Mouse (Mus musculus) embryonic facial prominence, embryonic 15.5 days (tissue): Measurements from ENCODE around the gene Atp6v1a. TPM values are rescaled to one million over a fixed set of nuclear protein-coding genes. Genes with fewer than 3 reads are reported as not detected.

Source experiments
- ATAC-seq: fragments of 200-750 bp; cut with Nextera tagmentation; 2 replicates; pipeline ENCODE4 v1.8.0; 2017; ENCODE audit warnings: low read depth, moderate TSS enrichment; ENCODE audit not compliant: insufficient number of reproducible peaks, low FRiP score, low TSS enrichment
- H3K27ac ChIP-seq: fragments of 300-500 bp; sonication (generic); replicated peaks from 2 replicates; pipeline ENCODE4 v1.5.1; 2015; ENCODE audit warnings: mild to moderate bottlenecking, inconsistent platforms
- H3K27me3 ChIP-seq: fragments of 300-500 bp; sonication (generic); 2 replicates; pipeline ENCODE4 v1.6.1; 2015; ENCODE audit warnings: inconsistent platforms
- H3K36me3 ChIP-seq: fragments of 300-500 bp; sonication (generic); 2 replicates; pipeline ENCODE4 v1.6.1; 2015; ENCODE audit warnings: mild to moderate bottlenecking, inconsistent platforms
- H3K4me1 ChIP-seq: fragments of 300-500 bp; sonication (generic); 2 replicates; pipeline ENCODE4 v1.6.1; 2015; ENCODE audit warnings: inconsistent platforms
- H3K4me2 ChIP-seq: fragments of 300-500 bp; sonication (generic); replicated peaks from 2 replicates; pipeline ENCODE4 v1.6.1; 2015; ENCODE audit warnings: mild to moderate bottlenecking, inconsistent platforms
- H3K4me3 ChIP-seq: fragments of 300-500 bp; sonication (generic); replicated peaks from 2 replicates; pipeline ENCODE4 v1.5.1; 2015; ENCODE audit warnings: mild to moderate bottlenecking, inconsistent platforms
- H3K9ac ChIP-seq: fragments of 300-500 bp; sonication (generic); 2 replicates; pipeline ENCODE4 v1.6.1; 2015; ENCODE audit warnings: inconsistent platforms
- H3K9me3 ChIP-seq: fragments of 300-500 bp; sonication (generic); replicated peaks from 2 replicates; pipeline ENCODE4 v1.6.1; 2016; ENCODE audit warnings: inconsistent platforms
- WGBS: fragments of 180-500 bp; shearing (Covaris S2); methylation state at CpG from one replicate; pipeline ENCODE4 v1.1.7; 2015; 5-methylcytosine and 5-hydroxymethylcytosine counted together
- polyA plus RNA-seq: library from polyadenylated mRNA; unstranded; fragments of >200 nt; fragmentation: Nextera tagmentation; extraction: Ambion mirVana; gene quantifications from 2 replicates; pipeline ENCODE4 v1.2.1, GENCODE M21; 2015

The Atp6v1a gene
- polyA plus RNA-seq, 1 experiment from 2014 or later, result 58.1 TPM

- Histone ChIP-seq H3K4me1 (0 out of 2 replicates have a peak, but pooled peaks cover 4% of the 10 kb centered on the region), H3K4me3 (no peak overlapping the region), H3K9ac (no peak overlapping the region), H3K27me3 (no peaks in the 10 kb centered on the region), H3K36me3 (no peaks in the 10 kb centered on the region), H3K9me3 (no peaks in the 10 kb centered on the region), H3K27ac (no peak overlapping the region), H3K4me2 (no peak overlapping the region)
- no peak for ATAC-seq
- WGBS, result 93% methylated on average over 18 of the region's 18 CpGs
Measured at GRCm38 (mm10) chr16:44060604-44061286, 78.8 kb downstream of the Atp6v1a start.

GRCm38 (mm10) chr16:44058745-44059144 is 80.8 kb downstream of the Atp6v1a start:
- no peak overlapping the region for H3K27ac ChIP-seq
- no peak overlapping the region for H3K4me3 ChIP-seq
- WGBS, result 15% methylated on average over 10 of the region's 10 CpGs
- no peaks in the 10 kb centered on the region for H3K36me3 ChIP-seq
- no peak overlapping the region for H3K4me2 ChIP-seq
- no peak overlapping the region for H3K9ac ChIP-seq
- no peak for ATAC-seq
- H3K9me3 ChIP-seq, result no peaks in the 10 kb centered on the region
- H3K4me1 ChIP-seq, result 0 out of 2 replicates have a peak, but pooled peaks cover 4% of the 10 kb centered on the region
- no peaks in the 10 kb centered on the region for H3K27me3 ChIP-seq

GRCm38 (mm10) chr16:44055766-44056165 is 83.7 kb downstream of the Atp6v1a start:
- Histone ChIP-seq H3K4me2 (no peak overlapping the region), H3K4me1 (no peaks in the 10 kb centered on the region), H3K27me3 (no peaks in the 10 kb centered on the region), H3K9ac (no peak overlapping the region), H3K4me3 (no peak overlapping the region), H3K9me3 (no peaks in the 10 kb centered on the region), H3K36me3 (no peaks in the 10 kb centered on the region), H3K27ac (no peak overlapping the region)
- WGBS, result 60% methylated on average over 8 of the region's 8 CpGs
- ATAC-seq, result no peak

GRCm38 (mm10) chr16:44053265-44053664 is 86.2 kb downstream of the Atp6v1a start:
- H3K4me2 ChIP-seq, result no peak overlapping the region
- no peaks in the 10 kb centered on the region for H3K27me3 ChIP-seq
- no peaks in the 10 kb centered on the region for H3K9me3 ChIP-seq
- H3K4me1 ChIP-seq, result no peaks in the 10 kb centered on the region
- 27% methylated on average over 6 of the region's 6 CpGs for WGBS
- no peak overlapping the region for H3K9ac ChIP-seq
- H3K36me3 ChIP-seq, result no peaks in the 10 kb centered on the region
- H3K4me3 ChIP-seq, result no peak overlapping the region
- H3K27ac ChIP-seq, result no peak overlapping the region
- ATAC-seq, result peak; percentile 64; the same call in 1 of the 2 replicates

- Histone ChIP-seq H3K4me3 (no peak overlapping the region), H3K36me3 (no peaks in the 10 kb centered on the region), H3K27me3 (no peaks in the 10 kb centered on the region), H3K4me2 (no peak overlapping the region), H3K4me1 (no peaks in the 10 kb centered on the region), H3K9ac (no peak overlapping the region), H3K27ac (no peak overlapping the region), H3K9me3 (no peaks in the 10 kb centered on the region)
- no peak for ATAC-seq
- WGBS, result 48% methylated on average over 6 of the region's 6 CpGs
Measured at GRCm38 (mm10) chr16:44052390-44052789, 87.1 kb downstream of the Atp6v1a start.

GRCm38 (mm10) chr16:44050139-44050538 is 89.4 kb downstream of the Atp6v1a start:
- no peak overlapping the region for H3K4me3 ChIP-seq
- no peak overlapping the region for H3K9ac ChIP-seq
- no peak overlapping the region for H3K27ac ChIP-seq
- no peak for ATAC-seq
- no peaks in the 10 kb centered on the region for H3K27me3 ChIP-seq
- no peaks in the 10 kb centered on the region for H3K36me3 ChIP-seq
- H3K4me1 ChIP-seq, result no peaks in the 10 kb centered on the region
- no peaks in the 10 kb centered on the region for H3K9me3 ChIP-seq
- H3K4me2 ChIP-seq, result no peak overlapping the region
- 82% methylated on average over 5 of the region's 5 CpGs for WGBS

- Histone ChIP-seq H3K27ac (no peak overlapping the region), H3K4me3 (no peak overlapping the region), H3K9ac (no peak overlapping the region), H3K4me1 (no peaks in the 10 kb centered on the region), H3K9me3 (no peaks in the 10 kb centered on the region), H3K27me3 (no peaks in the 10 kb centered on the region), H3K4me2 (no peak overlapping the region), H3K36me3 (no peaks in the 10 kb centered on the region)
- ATAC-seq, result no peak
- WGBS, result 75% methylated on average over 4 of the region's 4 CpGs
Measured at GRCm38 (mm10) chr16:44039112-44039511, 100.4 kb downstream of the Atp6v1a start.

Other genes starting within 250 kb of the Atp6v1a start
- gene Ccdc191, start 249.9 kb downstream of the Atp6v1a start, polyA plus RNA-seq, result 15.9 and 16.5 TPM in 2 replicates
- 25.4 and 27.3 TPM in 2 replicates for gene Qtrt2, start 212.9 kb downstream of the Atp6v1a start, polyA plus RNA-seq
- 1.1 and 1.3 TPM in 2 replicates for gene Zdhhc23, start 159.9 kb downstream of the Atp6v1a start, polyA plus RNA-seq
- gene Gramd1c, start 76.4 kb downstream of the Atp6v1a start, polyA plus RNA-seq, result 8.0 and 9.6 TPM in 2 replicates
- 99.0 and 108 TPM in 2 replicates for gene Naa50, start 125 bp upstream of the Atp6v1a start, polyA plus RNA-seq
- gene Usf3, start 33.5 kb upstream of the Atp6v1a start, polyA plus RNA-seq, result 2.3 and 2.7 TPM in 2 replicates
- gene Sidt1, start 193.5 kb upstream of the Atp6v1a start, polyA plus RNA-seq, result 0.32 and 0.60 TPM in 2 replicates
- 29.5 and 31.1 TPM in 2 replicates for gene Spice1, start 207.4 kb upstream of the Atp6v1a start, polyA plus RNA-seq